Mouse (Mus musculus) ovary, adult 18-20 months (tissue): ENCODE measurements around the gene Nek9.
A peak's percentile ranks its signal among the peaks of the same experiment; 100 is the strongest.

Experiments
- DNase-seq: peaks from one replicate; pipeline ENCODE4 v3.0.0; 2022; ENCODE audit warnings: low spot score, mixed read lengths

Gene Nek9

GRCm38 (mm10) chr12:85339243-85339729 is at the start of gene Nek9:
Gene Nek9, minus strand, starts transcription at chr12:85339362.
- DNase-seq = peak; percentile 81

- no peak for DNase-seq
Observed at GRCm38 (mm10) chr12:85385995-85386375, 46.8 kb upstream of the Nek9 start.

- no peak for DNase-seq
Observed at GRCm38 (mm10) chr12:85385329-85385994, 46.3 kb upstream of the Nek9 start.

GRCm38 (mm10) chr12:85382761-85383680 is 43.9 kb upstream of the Nek9 start:
- DNase-seq = no peak

GRCm38 (mm10) chr12:85381570-85381969 is 42.4 kb upstream of the Nek9 start:
- DNase-seq = no peak

- no peak for DNase-seq
Observed at GRCm38 (mm10) chr12:85380942-85381341, 41.8 kb upstream of the Nek9 start.

GRCm38 (mm10) chr12:85380308-85380707 is 41.1 kb upstream of the Nek9 start:
- no peak for DNase-seq

- DNase-seq = no peak
Observed at GRCm38 (mm10) chr12:85378271-85378670, 39.1 kb upstream of the Nek9 start.

- peak; percentile 88 for DNase-seq
Observed at GRCm38 (mm10) chr12:85374561-85375272, 35.6 kb upstream of the Nek9 start, which contains the start of gene Tmed10. Gene Tmed10, minus strand, starts transcription at chr12:85374847.

GRCm38 (mm10) chr12:85373591-85374560 is 34.7 kb upstream of the Nek9 start:
- DNase-seq = peak; percentile 42

GRCm38 (mm10) chr12:85372068-85372665 is 33.0 kb upstream of the Nek9 start:
- no peak for DNase-seq

- no peak for DNase-seq
Observed at GRCm38 (mm10) chr12:85368441-85369063, 29.4 kb upstream of the Nek9 start.

GRCm38 (mm10) chr12:85366271-85366670 is 27.1 kb upstream of the Nek9 start:
- no peak for DNase-seq

GRCm38 (mm10) chr12:85362510-85362909 is 23.3 kb upstream of the Nek9 start:
- DNase-seq = no peak

- DNase-seq = no peak
Observed at GRCm38 (mm10) chr12:85361580-85361979, 22.4 kb upstream of the Nek9 start.

- DNase-seq = no peak
Observed at GRCm38 (mm10) chr12:85361165-85361564, 22.0 kb upstream of the Nek9 start.

- no peak for DNase-seq
Observed at GRCm38 (mm10) chr12:85354061-85354460, 14.9 kb upstream of the Nek9 start.

GRCm38 (mm10) chr12:85350407-85351232 is 11.5 kb upstream of the Nek9 start:
- no peak for DNase-seq

GRCm38 (mm10) chr12:85348338-85348737 is 9.2 kb upstream of the Nek9 start:
- DNase-seq = no peak
